Mouse (Mus musculus) embryonic fibroblast, embryonic 13.5 days (primary cell): Measurements from ENCODE around the gene Gcc2. TPM values are rescaled to one million over a fixed set of nuclear protein-coding genes. Genes with fewer than 3 reads are reported as not detected.
"Not testable (repeated sequence)": the region's sequence is repeated elsewhere in the genome, so short reads cannot be mapped to it uniquely, and the experiment has no call there.

Source experiments
- H3K27ac ChIP-seq: 2 replicates; pipeline ENCODE4 v1.5.1; 2012; ENCODE audit warnings: low read length, control low read depth, inconsistent platforms; ENCODE audit not compliant: insufficient read depth
- H3K4me1 ChIP-seq: 2 replicates; pipeline ENCODE4 v1.6.1; 2011; ENCODE audit warnings: low read length; ENCODE audit not compliant: control insufficient read depth, insufficient read depth
- H3K4me3 ChIP-seq: 2 replicates; pipeline ENCODE4 v1.5.1; 2011; ENCODE audit warnings: mild to moderate bottlenecking, control low read depth, low read length; ENCODE audit not compliant: insufficient read depth
- CTCF ChIP-seq: IDR thresholded peaks from 2 replicates; pipeline ENCODE4 v1.5.1; 2011; ENCODE audit warnings: mild to moderate bottlenecking, control low read depth, low read length, moderate library complexity, borderline replicate concordance; ENCODE audit not compliant: insufficient read depth
- POLR2A ChIP-seq: IDR thresholded peaks from 2 replicates; pipeline ENCODE4 v1.6.1; 2011; ENCODE audit warnings: low read depth, mild to moderate bottlenecking, control low read depth, low read length, moderate library complexity
- polyA plus RNA-seq: library from polyadenylated mRNA; stranded (reverse); fragments of >200 nt; gene quantifications from 2 replicates; pipeline ENCODE4 v1.2.4, GENCODE M21; 2011; ENCODE audit warnings: low read depth; ENCODE audit not compliant: missing spikeins, insufficient read length

Gene Gcc2
- polyA plus RNA-seq, 1 experiment = 32.4 TPM

GRCm38 (mm10) chr10:58215353-58215752 lies 39.9 kb upstream of the Gcc2 start:
- Histone ChIP-seq H3K4me3 (no peak overlapping the region), H3K27ac (no peak overlapping the region), H3K4me1 (no peaks in the 10 kb centered on the region)
- TF ChIP-seq POLR2A (no peak), CTCF (no peak)

- H3K4me3 ChIP-seq = no peak overlapping the region
- no peaks in the 10 kb centered on the region for H3K4me1 ChIP-seq
- TF ChIP-seq POLR2A = no peak
- no peak for TF ChIP-seq CTCF
- no peak overlapping the region for H3K27ac ChIP-seq
These were observed 37.9 kb upstream of the Gcc2 start for GRCm38 (mm10) chr10:58217366-58217765.

DNA sequence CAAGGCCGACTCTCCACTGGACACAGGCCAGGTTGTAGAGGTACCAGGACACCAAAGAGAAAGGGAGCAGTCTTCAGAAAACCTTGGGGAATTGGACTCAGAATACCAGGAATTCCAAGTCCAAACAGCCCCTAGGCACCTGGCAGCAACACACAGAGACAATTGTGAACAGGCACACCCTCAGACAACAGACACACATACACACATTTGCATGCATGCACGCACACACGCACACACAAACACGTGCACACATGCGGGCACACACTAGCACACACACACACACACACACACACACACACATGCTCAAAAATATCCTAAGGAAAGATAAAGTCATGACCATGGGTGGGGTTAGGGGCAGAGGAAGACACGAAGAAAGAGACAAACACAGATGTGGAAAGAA lies 34.6 kb upstream of the Gcc2 start:
- Histone ChIP-seq H3K27ac (no peak overlapping the region), H3K4me1 (no peaks in the 10 kb centered on the region), H3K4me3 (no peak overlapping the region)
- TF ChIP-seq POLR2A (no peak), CTCF (no peak; the same call in 1 of the 2 replicates)

- H3K27ac ChIP-seq, H3K4me3 ChIP-seq, H3K4me1 ChIP-seq: not testable (repeated sequence)
These were observed 33.7 kb upstream of the Gcc2 start for GRCm38 (mm10) chr10:58221571-58221970.

DNA sequence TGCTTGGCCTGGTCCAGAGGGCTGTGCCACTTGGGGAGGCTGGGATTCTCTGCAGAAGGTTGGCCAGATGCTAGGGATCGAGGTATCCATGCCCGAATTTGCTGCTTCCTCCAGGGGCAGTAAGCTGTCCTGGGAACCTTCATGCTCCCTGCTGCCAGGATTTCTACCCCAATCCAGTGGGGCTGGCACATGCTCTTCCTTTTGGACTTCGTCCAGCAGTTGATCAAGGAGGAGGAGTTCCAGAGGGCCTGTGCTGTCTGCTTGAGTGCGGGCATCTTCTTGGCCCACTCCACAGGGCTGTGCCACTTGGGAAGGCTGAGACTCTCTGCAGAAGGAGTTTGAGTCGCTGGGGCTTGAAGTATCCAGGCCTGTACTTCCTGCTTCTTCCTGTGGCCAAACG lies 32.1 kb upstream of the Gcc2 start:
- H3K4me1 ChIP-seq = not testable (repeated sequence)

DNA sequence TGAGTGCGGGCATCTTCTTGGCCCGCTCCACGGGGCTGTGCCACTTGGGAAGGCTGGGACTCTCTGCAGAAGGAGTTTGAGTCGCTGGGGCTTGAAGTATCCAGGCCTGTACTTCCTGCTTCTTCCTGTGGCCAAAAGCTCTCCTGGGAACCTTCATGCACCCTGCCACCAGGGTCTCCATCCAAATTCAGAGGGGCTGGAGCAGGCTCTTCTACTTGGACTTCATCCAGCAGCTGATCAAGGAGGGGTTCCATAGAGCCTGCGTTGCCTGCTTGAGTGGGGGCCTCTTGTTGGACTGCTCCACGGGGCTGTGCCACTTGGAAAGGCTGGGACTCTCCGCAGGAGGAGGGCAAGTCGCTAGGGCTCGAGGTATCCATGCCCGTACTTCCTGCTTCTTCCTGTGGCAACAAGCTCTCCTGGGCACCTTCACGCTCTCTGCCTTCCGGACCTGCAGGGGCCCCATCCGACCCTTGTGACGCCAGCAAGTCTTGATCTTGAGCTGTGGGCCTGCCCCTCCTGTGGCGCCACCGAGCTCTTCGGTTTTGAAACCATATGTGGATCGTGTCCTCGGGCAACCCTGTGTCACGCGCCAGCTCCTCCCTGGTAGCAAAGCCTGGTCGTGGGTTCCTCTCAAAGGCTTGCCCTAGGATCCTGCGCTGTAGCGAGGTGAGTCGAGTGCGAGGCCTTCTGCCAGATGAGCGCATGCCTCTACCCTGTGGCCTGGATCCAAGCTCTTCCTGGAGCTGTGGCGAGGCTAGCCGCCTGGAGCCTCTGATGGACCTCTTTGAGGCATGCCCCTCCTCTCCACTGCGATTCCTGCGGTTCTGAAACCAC lies 31.1 kb upstream of the Gcc2 start:
- H3K4me1 ChIP-seq, H3K4me3 ChIP-seq, H3K27ac ChIP-seq: not testable (repeated sequence)

More for the DNA sequence above, 32.1 kb upstream of the Gcc2 start:
- not testable (repeated sequence) for H3K27ac ChIP-seq, H3K4me3 ChIP-seq

DNA sequence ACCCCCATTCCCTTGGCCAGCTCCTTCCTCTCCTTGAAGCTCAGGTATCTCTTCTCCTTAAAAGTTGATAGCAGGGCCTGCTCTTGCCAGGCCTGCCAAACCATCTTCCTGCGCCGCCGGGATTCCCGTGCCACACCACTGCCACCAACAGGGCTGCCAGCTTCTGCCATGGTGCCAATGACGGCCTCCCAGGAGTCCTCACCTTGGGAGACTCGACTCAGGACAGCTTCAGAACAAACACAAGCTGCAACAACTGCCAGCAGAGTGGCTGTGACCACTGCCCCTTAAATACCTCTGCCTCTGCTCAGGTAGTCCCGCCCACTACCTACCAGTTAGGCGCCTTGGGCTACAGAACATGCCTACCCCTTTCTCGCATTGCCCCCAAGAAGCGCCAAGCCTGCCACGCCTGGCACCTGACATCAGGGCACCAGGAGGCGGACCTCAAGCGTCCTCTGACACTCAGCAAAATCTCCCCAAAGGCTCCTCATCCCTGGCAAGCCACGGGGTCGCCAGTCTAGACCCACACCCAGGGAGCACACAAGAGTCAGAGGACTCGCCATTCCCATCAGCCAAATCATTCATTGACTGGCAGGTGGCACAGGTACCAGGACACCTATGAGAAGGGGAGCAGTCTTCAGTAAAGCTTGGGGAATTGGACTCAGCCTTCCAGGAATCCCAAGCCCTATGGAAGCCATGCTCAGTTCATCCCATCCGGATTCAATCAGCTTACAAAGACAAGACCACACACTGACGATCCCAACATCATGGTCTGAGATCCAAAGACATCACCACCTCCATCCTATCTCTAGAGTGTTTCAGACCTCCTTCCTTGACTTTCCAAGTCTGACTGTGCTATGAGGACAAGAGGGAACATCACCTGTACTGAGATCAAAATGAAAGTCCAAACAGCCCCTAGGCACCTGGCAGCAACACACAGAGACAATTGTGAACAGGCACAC lies 30.2 kb upstream of the Gcc2 start, which contains the start of gene AW822073:
AW822073 (minus strand) TSS at position 104 of the 959 bp plus-strand sequence.
- H3K4me1 ChIP-seq, H3K4me3 ChIP-seq, H3K27ac ChIP-seq: not testable (repeated sequence)

DNA sequence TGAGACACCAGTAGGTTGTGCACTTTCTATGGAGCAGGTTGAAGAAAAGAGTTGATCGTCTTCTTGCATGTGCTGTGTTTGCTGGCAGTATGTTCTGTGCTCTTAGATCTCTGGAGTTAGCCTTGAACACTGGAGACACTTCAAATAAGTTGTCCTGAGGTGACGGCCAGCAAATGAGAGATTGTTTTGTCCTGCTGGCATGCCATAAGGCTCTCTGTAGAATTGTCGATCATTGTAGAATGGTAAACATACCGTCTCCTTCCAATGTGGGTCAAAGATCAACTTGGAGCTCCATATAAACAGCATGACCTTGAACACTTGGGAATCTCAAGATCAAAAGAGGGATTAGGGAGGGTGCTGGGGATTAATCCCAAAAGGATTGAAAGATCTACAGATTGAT lies 28.9 kb upstream of the Gcc2 start:
- H3K27ac ChIP-seq, H3K4me1 ChIP-seq, H3K4me3 ChIP-seq: not testable (repeated sequence)

DNA sequence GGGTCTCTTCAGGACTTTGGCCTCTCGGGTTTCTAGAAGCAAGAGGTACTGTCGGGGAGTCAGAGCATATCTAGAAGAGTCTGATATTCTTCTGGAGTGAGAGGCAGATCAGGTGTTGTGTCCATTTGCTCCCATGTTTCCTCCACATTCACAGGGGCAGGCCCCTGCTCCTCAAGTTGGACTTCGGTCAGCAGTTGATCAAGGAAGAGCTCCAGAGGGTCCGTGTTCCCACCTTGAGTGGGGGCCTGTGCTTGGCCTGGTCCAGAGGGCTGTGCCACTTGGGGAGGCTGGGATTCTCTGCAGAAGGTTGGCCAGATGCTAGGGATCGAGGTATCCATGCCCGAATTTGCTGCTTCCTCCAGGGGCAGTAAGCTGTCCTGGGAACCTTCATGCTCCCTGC lies 27.5 kb upstream of the Gcc2 start:
- not testable (repeated sequence) for H3K27ac ChIP-seq, H3K4me3 ChIP-seq, H3K4me1 ChIP-seq

DNA sequence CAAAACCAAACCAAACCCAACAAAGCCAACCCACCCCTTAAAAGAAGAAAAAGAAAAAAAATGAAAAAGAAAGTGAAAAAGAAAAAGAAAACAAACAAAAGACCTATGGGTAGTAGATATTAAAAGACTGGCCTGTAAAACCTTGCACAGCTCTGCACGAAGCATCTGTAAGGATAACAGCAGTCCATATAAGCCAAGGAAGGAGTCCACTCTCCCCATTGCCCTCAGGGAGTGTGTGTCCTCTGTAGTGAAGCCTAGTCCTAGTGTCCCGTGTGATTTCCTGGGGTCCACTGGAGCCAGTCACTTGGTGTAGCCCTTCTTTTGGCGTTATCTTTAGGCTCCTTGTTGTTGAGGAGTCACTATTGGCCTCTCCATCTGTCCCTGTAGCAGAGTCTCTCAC lies 25.3 kb upstream of the Gcc2 start:
- not testable (repeated sequence) for H3K27ac ChIP-seq, H3K4me3 ChIP-seq, H3K4me1 ChIP-seq

DNA sequence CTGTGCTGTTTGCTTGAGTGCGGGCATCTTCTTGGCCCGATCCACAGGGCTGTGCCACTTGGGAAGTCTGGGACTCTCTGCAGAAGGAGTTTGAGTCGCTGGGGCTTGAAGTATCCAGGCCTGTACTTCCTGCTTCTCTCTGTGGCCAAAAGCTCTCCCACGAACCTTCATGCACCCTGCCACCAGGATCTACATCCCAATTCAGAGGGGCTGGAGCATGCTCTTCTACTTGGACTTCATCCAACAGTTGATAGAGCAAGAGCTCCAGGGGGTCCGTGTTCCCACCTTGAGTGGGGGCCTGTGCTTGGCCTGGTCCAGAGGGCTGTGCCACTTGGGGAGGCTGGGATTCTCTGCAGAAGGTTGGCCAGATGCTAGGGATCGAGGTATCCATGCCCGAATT lies 24.2 kb upstream of the Gcc2 start:
- not testable (repeated sequence) for H3K4me1 ChIP-seq, H3K4me3 ChIP-seq, H3K27ac ChIP-seq

DNA sequence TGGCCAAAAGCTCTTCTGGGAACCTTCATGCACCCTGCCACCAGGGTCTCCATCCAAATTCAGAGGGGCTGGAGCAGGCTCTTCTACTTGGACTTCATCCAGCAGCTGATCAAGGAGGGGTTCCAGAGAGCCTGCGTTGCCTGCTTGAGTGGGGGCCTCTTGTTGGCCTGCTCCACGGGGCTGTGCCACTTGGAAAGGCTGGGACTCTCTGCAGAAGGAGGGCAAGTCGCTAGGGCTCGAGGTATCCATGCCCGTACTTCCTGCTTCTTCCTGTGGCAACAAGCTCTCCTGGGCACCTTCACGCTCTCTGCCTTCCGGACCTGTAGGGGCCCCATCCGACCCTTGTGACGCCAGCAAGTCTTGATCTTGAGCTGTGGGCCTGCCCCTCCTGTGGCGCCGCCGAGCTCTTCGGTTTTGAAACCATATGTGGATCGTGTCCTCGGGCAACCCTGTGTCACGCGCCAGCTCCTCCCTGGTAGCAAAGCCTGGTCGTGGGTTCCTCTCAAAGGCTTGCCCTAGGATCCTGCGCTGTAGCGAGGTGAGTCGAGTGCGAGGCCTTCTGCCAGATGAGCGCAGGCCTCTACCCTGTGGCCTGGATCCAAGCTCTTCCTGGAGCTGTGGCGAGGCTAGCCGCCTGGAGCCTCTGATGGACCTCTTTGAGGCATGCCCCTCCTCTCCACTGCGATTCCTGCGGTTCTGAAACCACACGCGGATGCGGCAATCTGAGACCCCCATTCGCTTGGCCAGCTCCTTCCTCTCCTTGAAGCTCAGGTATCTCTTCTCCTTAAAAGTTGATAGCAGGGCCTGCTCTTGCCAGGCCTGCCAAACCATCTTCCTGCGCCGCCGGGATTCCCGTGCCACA lies 23.3 kb upstream of the Gcc2 start:
- not testable (repeated sequence) for H3K4me3 ChIP-seq, H3K27ac ChIP-seq, H3K4me1 ChIP-seq

GRCm38 (mm10) chr10:58232641-58232969 lies 22.7 kb upstream of the Gcc2 start, which contains the start of gene Duxf3:
TSS of gene Duxf3 (minus strand) at chr10:58232675.
- H3K4me1 ChIP-seq, H3K27ac ChIP-seq, H3K4me3 ChIP-seq: not testable (repeated sequence)

DNA sequence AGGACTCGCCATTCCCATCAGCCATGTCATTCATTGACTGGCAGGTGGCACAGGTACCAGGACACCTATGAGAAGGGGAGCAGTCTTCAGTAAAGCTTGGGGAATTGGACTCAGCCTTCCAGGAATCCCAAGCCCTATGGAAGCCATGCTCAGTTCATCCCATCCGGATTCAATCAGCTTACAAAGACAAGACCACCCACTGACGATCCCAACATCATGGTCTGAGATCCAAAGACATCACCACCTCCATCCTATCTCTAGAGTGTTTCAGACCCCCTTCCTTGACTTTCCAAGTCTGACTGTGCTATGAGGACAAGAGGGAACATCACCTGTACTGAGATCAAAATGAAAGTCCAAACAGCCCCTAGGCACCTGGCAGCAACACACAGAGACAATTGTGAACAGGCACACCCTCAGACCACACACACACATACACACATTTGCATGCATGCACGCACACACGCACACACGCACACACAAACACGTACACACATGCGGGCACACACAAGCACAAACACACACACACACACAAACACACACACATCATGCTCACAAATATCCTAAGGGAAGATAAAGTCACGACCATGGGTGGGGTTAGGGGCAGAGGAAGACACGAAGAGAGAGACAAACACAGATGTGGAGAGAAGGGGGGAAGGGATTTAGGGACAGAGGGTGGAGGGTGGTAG lies 22.1 kb upstream of the Gcc2 start:
- H3K4me3 ChIP-seq, H3K27ac ChIP-seq, H3K4me1 ChIP-seq: not testable (repeated sequence)
